Mouse (Mus musculus) ovary, postnatal 36 days (tissue): ENCODE results near the gene Dcaf7.

ENCODE experiments used
- DNase-seq: peaks from one replicate; pipeline ENCODE4 v3.0.0; 2022; ENCODE audit warnings: low spot score, mixed read lengths

The Dcaf7 gene

DNA sequence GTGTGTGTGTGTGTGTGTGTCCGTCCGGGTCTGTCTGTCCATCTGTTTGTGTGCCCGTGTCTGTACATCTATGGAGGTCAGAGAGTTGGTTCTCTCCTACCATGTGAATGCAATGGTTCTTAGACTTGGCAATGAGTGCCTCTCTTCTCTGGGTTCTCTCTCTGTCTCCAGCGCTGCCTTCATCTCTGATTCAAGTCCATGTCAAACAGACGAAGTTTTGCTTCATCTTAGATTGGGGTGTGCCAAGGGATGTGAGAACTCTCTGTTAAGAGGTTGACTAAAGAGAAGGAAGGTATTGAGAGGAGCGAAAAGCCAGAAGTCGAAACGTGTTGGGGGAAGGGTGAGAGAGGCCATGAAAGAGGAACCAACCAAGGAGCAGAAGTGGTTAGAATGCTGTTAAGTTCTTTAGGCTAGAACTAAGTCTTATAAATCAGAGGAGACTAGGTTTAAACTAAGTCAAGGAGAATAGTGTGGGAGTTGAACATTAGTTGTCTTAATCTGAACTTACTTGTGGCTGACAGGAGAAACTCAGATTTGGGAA lies 69.4 kb downstream of the Dcaf7 start:
- no peak for DNase-seq
